Mouse (Mus musculus) cerebellum, adult (tissue): ENCODE results near the gene Tango6.

ENCODE experiments used
- ATAC-seq: cut with Nextera tagmentation; 2 replicates; pipeline ENCODE4 v1.9.2; 2017; ENCODE audit warnings: mild to moderate bottlenecking, moderate library complexity, mixed read lengths; ENCODE audit not compliant: insufficient number of reproducible peaks, low FRiP score, low TSS enrichment

The Tango6 gene

DNA sequence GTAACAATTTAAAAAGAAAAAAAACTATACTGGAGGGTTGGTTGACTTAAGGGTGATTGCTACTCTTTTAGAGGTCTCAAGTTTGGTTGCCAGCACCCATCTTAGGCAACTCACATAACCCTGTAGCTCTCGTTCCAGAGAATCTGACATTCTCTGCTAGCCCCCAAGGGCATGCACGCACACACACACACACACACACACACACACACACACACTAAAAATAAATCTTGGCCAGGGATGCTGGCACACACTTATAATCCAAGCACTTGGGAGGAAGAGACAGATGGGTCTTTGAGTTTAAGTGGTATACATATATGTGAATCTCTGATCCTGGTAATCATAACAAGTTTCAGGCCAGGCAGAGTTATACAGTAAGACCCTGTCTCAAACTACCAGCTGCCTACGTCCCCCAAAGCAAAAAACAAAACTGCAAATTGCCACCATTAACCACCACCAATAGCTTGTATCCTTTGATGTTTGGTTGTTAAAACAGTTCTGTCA is 14.9 kb downstream of the Tango6 start:
- no peak for ATAC-seq

DNA sequence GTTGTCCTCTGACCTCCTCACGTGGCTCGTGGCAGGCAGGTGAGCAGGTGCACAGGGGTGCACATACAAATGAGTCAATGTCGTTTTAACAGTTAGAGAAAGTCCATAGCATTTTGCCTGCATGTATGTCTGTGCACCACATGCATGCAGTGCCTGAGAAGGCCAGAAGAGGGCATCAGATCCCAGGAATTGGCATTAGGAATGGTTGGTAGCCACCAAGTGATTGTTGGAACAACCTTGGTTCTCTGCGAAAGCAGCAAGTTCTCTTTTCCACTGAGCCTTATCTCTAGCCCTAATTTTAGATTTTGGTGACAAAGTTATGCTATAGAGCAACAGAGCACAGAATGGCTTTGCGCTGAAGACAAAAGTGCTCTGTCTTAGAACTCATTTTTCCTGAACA is 16.7 kb downstream of the Tango6 start:
- ATAC-seq, result no peak

DNA sequence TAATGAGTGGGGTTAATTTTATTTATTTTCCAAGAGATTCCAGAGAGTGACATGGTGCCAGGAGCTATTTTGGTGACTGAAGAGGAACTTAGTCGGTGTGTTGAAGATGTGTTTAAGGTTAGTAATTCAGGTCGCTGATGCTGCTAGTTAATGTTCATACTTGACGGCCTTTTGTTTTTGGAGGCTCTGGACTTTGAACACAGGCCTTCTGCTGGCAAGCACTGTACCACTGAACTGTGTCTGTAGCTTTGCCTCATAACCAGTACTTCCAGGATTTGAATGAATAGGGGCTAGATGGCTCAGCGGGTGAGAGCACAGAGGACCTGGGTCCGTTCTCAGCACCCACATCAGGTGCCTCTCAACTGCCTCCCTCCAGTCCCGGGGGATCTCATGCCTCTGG is 17.3 kb downstream of the Tango6 start:
- no peak for ATAC-seq

DNA sequence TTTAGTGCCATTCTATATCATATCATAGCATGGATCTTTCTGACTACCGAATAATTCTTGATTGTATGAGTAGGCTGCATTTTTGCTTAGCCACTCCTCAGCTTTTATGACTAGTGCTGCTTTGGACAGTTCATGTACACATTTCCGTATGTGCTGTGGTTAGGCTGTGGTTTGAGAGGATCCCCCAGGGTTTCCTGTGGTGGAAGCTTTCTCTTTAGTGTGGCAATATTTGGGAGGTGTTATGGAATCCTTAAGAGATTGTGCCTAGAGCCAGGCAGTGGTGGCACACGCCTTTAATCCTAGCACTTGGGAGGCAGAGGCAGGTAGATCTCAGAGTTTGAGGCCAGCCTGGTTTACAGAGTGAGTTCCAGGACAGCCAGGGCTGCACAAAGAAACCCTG is 18.5 kb downstream of the Tango6 start:
- ATAC-seq, result no peak

DNA sequence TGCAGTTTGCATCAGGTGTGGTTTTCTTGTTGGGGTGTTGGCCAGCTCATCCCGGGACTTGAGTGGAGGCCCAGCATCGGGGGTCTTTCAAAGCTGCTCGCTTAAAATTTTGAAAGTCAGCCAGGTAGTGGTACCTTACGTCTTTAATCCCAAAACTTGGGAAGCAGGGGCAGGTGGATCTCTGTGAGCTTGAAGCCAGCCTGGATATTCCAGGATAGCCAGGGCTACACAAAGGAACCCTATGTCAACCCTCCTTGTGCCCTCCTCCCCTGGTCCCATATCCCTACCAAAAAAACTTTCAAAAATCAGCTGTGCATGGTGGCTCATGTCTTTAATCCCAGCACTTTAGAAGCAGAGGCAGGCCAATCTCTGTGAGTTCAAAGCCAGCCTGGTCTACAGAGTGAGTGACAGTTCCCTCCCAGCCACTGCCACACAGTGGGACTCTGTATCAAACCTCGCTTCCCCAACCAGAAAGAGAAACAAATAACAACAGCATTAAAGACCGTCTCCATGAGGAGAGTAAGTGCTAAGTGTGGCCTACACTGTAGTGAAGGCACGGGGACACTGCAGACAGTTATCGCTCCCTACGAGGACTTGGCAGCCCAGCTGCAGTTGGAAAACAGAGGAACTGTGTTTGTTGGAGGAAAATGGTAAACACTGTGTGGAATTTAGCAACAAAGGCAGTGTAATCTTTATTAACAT is 21.5 kb downstream of the Tango6 start:
- no peak for ATAC-seq

DNA sequence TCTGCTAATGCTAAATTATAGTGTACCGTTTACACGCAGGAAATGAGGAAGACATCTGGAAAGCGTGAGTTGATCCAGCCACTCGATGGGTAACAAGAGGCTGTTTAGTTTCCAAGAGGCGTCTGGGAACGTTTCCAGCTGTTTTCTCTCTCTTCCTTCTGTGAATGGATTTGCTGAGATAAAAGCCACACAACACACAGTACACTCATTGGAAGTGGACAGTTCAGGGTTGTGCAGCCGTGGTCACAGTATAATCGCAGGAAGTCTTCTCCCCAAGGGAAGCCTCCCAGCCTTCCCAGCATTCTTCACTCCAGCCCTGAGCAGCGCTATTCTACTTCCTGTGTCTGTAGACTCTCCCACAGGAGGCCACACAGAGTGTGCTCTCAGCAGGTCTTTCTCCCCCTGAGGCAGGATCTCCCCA is 22.0 kb downstream of the Tango6 start:
- ATAC-seq, result no peak

DNA sequence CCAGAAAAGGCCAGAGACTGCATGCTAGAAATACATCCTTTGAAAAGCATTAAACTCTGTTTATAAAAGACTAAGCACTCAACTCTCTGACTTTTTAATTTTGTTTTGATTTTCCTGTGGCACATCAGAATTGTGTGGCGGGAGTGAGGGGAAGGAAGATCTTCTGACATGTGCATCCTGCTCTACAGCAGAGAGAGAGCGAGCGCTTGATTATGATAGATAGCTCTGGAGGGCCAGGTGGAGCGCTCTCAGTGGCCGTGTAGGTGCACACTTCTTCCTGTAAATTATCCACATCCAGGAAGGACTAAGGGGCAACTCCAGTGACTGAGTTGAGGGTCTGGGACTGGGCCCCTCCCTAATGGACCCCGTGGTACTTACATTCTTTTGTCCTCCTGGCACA is 23.3 kb downstream of the Tango6 start:
- ATAC-seq, result no peak

DNA sequence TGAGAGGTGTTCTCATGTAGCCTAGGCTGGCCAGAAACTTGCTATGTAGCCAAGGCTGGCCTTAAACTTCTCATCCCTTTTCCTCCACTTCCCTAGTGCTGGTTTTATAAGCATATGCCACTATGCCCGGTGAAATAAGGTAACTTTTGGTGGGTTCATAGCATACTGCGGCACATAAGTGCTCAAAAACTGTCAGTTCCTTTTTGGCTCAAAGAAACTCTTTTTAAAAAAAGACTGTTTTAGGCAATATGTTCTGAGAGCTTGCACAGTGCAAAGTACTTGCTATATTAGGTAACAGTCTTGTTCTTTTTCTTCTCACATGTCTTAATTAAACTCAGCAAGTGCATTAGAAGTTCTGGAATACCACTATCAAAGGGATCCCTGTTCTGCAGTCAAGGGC is 27.1 kb downstream of the Tango6 start:
- no peak for ATAC-seq

DNA sequence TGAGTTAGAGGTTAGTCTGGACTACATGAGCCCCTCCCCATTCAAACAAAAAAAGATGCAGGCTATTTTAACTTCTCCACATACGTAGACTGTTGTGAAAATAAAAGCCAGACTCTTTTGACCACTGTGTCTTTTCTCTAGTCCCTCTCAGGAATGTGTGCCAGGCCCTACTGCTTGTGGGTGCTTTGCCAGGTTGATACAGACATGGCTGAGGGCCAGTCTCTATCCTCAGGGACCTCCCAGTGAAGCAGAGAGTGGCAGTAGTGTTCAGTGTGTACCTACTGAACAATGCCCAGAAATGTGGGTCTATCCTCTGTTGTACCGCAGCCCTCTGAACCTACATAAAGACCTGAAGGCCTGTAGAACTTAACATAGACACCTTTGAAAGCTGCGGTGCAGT is 29.6 kb downstream of the Tango6 start:
- ATAC-seq, result no peak

DNA sequence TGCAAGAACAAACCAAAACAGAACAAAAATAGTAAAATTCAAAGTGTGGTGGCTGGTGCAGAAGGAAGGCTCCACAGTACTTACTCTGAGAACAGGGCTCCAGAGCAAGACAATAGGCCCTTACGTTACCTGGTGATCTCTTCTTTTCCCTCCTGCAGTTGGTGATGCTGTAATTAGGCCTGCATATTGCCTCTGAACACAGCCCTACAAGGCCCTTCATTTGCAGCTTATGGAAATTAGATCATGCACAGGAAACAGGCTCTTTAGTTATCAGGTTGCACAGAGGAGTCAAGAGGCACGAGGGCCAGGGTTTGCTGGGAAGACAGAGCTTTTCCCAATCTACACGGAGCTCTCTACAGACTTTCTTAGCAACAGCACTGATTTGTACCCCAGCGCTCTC is 31.4 kb downstream of the Tango6 start:
- no peak for ATAC-seq

DNA sequence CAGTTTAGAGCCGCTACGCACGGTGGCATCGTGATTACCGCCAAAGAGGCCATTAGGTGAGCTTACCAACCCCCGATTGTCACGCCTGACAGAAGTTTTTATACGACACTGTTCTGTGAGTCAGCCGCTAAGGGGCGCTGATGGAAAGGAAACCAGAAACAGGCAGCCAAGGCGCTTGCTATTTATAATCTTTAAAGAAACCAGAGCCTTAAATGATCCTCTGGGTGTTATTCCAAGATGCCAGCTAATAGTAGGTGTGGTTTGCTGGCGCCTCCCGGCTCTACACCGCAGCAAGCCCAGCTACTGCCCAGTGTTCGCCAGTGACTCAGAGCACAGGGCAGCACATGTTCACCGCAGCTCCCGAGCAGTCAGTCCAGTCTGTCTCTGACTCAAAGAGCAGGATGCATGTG is 35.2 kb downstream of the Tango6 start:
- ATAC-seq, result peak; percentile 79

DNA sequence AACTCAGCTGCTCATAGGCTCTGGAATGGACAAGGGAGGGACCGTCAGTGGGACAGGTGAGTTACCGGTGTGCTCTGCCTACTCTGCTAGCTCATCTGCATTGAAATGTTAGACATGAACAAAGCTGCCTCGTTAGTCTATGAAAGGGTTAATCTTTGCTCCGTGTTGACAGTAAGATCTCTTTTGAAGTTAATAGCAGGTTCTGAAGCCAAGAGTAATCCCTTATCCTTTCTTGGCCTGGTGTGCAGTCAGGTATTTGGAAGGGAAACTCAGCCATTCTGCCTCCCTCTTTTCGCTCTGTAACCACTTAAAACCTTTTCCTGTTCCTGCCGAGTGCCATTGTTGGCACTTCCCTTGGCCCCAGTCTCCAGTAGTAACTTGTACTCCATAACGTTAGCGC is 38.1 kb downstream of the Tango6 start:
- no peak for ATAC-seq

DNA sequence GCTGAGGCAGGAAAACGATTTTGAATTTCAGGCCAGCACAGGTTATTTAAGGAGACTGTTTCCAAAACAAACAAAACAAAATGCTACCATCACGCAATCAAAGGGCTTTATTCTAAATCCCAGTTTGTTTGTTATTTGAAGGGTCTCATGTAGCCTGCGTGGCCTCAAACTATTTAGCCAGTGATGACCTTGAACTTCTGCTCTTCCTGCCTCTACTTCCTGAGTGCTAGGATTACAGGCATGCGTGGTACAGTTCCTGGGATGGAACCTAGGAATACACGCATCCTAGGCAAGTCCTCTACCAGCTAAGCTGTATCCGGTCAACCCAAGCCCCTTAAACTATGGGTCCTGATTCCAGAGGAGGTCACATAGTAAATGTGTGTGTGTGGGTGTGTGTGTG is 39.6 kb downstream of the Tango6 start:
- ATAC-seq, result no peak

DNA sequence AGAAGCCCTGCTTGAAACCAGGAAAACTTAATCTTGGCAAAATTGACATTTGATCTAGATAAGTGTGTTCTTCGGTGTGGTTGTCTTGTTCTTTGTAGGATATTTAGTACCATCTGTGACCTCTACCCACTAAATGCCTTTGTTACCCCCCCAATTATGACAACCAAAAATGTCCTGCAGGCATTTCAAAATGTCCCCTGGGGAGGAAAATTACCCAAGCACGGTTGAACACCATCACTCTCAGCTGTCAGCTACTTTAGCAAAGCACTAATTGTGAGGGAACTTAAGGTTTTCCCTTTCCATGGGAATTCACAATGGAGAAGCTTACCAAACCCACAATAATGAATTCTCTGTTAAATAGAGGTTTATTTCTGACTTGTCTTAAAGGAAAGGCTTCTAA is 41.1 kb downstream of the Tango6 start:
- no peak for ATAC-seq

DNA sequence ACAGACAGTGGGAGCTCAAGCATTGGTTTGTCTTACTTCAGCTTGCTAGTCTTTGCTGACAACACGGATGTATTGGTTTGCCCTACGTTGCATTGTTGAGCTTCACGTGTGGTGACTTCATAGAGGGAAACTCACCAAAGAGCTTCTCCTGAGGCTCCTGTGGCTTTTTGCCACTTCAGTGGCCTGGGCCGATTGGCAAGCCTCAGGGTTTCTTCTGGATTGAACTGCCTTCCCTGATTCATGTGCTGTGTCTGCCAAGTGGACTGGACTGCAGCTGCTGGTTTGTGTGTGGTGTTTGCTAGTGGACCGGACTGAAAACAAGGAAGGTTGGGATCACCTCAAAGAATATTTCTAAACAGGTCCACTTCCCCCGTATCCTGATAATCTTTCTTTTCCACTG is 43.7 kb downstream of the Tango6 start:
- no peak for ATAC-seq

DNA sequence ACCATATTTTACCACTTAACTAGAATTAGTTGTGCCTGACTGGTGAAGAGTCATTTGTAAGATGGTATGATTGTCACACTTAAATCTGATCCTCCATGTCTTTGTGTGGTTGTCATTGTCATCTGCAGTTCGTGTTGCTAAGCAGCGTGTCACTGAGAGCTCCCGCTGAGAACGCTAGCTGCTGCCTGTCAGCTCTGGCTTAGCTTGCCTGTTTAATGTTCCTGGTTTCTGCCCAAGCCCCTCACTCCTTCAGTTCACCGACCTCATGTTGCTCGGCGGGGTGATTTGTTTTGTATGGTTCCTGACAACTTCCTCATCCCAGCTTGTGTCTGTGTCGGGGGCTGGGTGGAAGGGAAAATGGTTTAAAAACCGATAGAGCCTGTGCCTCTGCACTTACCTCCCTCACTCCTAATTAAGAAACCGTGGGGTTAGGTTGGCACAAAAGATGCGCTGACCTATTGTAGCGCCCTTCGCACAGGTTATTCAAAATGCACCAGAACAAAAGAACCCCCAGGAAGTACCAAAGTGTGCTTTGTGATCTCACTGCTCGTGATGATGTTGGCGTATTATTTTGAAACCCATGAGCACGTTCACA is 44.5 kb downstream of the Tango6 start:
- no peak for ATAC-seq

DNA sequence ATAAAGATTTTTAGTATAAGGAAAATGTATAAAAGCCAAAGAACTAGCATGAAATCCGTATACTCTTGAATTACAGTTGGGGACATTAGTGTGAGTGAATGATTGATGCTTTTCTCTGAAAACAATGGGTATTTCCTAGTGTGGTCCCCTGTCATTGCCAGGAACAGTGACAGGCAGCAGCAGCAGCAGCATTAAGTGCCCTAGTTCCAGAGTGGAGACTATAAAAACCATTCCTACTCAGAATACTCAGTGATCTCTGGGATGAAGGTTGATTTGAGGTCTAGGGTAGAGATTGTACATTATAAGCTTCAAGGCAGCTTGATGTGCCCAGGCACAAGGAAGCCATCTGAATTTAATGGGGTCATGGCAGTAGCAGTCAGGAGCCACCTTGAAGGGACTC is 45.0 kb downstream of the Tango6 start:
- no peak for ATAC-seq

DNA sequence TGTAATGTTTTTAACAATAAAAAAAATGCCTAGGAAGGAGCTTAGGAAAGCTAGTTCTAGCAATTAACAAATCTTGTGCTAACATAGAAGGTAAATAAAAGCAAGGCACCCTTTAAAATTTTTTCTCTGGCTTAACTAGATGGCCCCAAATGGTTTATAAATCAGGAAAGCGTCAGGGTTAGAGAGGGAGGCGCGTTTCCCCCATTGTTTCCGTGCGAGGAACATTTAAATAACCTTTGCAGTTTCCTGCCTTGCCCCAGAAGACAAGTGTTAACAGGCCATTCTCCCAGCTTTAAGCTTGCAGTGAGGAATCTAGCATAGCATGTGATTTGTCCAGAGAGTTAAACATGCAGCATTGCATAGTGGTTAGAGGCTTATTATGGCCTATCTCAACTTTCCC is 50.1 kb downstream of the Tango6 start:
- ATAC-seq, result no peak

DNA sequence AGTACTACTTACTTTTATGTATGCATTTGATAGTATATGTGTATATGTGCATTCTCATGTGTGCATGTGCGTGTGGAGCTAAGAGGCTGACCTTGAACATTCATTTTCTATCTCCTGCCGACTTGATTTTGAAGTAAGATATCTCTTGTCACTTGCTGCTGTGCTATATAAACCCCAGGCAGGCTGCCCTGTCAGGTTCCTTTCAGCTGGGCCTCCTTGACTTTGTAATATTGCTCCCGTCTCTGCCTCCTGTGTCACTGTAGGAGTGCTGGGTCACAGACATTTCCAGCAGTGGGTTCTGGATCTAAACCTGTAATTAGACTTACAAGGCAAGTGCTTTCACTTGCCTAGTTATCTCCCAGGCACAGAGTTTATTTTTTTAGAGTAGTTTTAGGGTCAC is 50.8 kb downstream of the Tango6 start:
- no peak for ATAC-seq

DNA sequence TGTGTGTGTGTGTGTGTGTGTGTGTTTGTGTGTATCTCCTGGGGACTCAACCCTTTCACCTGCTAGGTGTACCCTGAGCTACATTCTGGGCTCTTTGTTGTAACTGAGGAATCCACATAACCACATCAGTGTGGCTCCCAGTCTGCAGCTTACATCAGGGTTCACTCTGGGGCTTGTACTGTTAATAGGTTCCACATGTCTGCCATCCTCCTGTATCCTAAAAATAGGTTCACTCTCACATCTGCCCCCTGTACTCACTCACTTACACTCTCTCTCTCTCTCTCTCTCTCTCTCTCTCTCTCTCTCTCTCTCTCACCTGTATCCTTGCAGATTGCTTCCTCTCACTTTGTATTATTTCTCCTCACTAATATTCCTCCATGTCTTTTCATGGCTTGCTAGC is 51.4 kb downstream of the Tango6 start:
- ATAC-seq, result no peak

DNA sequence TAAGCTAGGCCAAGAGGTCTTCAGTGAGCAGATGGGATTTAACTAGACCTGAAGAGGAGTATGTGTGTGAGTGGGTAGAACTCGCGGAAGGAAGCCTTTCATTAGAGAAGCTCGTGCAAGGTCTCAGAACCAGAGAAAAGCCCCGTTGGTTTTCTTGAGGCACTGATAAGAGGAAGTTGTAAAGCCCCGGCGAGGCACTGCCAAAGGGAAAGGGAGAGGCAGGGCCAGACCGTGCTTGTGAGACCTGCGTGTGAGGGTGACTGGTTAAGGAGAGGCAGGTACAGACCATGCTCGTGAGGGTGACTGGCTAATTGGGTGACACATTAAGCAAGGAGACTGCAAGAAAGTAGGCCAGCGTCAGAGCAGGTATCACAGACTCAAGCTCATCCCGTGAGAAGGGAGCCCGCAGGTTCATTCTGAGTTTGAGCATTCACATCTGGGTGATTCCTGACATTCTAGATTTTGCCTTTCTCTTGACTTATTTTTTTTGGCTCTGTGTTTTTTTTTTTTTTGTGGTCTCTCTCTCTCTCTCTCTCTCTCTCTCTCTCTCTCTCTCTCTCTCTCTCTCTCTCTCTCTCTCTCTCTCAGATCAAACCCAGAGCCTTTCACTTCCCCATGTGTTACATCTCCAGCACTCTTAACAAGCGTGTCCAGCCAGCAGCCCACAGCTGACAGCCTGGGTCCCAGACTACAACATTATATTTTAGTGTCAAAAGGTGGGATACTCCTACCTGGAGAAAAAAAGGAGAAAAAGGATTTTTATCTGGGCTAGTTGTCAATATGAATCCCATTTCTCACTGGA is 54.2 kb downstream of the Tango6 start:
- ATAC-seq, result no peak

DNA sequence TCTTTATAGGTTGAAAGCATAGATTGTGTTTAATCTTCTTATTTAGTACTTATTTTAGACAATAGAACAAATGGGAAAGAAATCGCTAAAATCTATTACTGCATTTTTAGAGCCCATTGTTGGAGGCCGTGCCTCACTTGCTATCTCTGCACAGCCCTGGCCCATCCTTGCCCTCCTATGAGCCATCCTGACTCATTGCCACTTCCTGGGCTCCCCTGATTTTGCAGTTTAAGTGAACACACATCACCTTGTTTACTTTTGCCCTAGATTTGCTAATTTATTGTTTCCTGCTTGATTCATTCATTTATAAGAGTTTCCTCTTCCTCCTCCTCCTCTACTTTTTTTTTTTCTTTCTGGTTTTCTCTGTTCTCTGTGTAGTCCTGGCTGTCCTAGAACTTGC is 55.0 kb downstream of the Tango6 start:
- no peak for ATAC-seq
